Mouse (Mus musculus) MEL (cell line): ENCODE data around the gene 1700025G04Rik. TPM values are rescaled to one million over a fixed set of nuclear protein-coding genes. Genes with fewer than 3 reads are reported as not detected.

Experiments used
- DNase-seq: peaks from one replicate; pipeline ENCODE4 v3.0.0; 2011; ENCODE audit warnings: low read depth, low spot score
- H3K27ac ChIP-seq: 2 replicates; pipeline ENCODE4 v1.5.1; 2012; ENCODE audit warnings: low read depth, mild to moderate bottlenecking, control low read depth, low read length, moderate library complexity; ENCODE audit not compliant: control insufficient read depth
- H3K27me3 ChIP-seq, 2 experiments: fragments of 150-350 bp in 1 of 2; sonication (generic) in 1 of 2; 2 replicates each; pipeline ENCODE4 v1.6.1; 2012; ENCODE audit warnings: low read length in 2 of 2, mild to moderate bottlenecking in 2 of 2, improper control_type of control experiment in 1 of 2, moderate library complexity in 1 of 2; ENCODE audit not compliant: insufficient read depth in 2 of 2, control insufficient read depth in 1 of 2
- H3K36me3 ChIP-seq, 2 experiments: 2 replicates each; pipeline ENCODE4 v1.6.1; 2012 to 2014; ENCODE audit warnings: low read length in 2 of 2, improper control_type of control experiment in 1 of 2, inconsistent platforms in 1 of 2, mild to moderate bottlenecking in 1 of 2; ENCODE audit not compliant: insufficient read depth in 2 of 2, control insufficient read depth in 1 of 2
- H3K4me1 ChIP-seq, 2 experiments: fragments of 150-350 bp in 1 of 2; sonication (generic) in 1 of 2; 2 replicates each; pipeline ENCODE4 v1.6.1; 2012; ENCODE audit warnings: low read length in 2 of 2, improper control_type of control experiment in 1 of 2, mild to moderate bottlenecking in 1 of 2; ENCODE audit not compliant: insufficient read depth in 2 of 2, control insufficient read depth in 1 of 2
- H3K4me3 ChIP-seq, 2 experiments: fragments of 150-350 bp in 1 of 2; sonication (generic) in 1 of 2; 2 replicates each; pipeline ENCODE4 v1.5.1; 2012; ENCODE audit warnings: low read depth in 2 of 2, low read length in 2 of 2, mild to moderate bottlenecking in 2 of 2, moderate library complexity in 2 of 2, control low read depth in 1 of 2, improper control_type of control experiment in 1 of 2; ENCODE audit not compliant: control insufficient read depth in 1 of 2, insufficient read depth in 1 of 2
- H3K79me2 ChIP-seq: 2 replicates; pipeline ENCODE4 v1.6.1; 2012; ENCODE audit warnings: mild to moderate bottlenecking, low read length, moderate library complexity; ENCODE audit not compliant: control insufficient read depth, poor library complexity, insufficient read depth
- H3K9ac ChIP-seq: 2 replicates; pipeline ENCODE4 v1.6.1; 2012; ENCODE audit warnings: low read depth, mild to moderate bottlenecking, control low read depth, low read length, moderate library complexity; ENCODE audit not compliant: control insufficient read depth, poor library complexity, severe bottlenecking
- H3K9me3 ChIP-seq: fragments of 150-350 bp; sonication (generic); replicated peaks from 2 replicates; pipeline ENCODE4 v1.6.1; 2012; ENCODE audit warnings: mild to moderate bottlenecking, low read length, improper control_type of control experiment, moderate library complexity; ENCODE audit not compliant: insufficient read depth
- CHD1 ChIP-seq: IDR thresholded peaks from 2 replicates; pipeline ENCODE4 v1.6.1; 2012; ENCODE audit warnings: low read depth, mild to moderate bottlenecking, inconsistent platforms, low read length, improper control_type of control experiment
- CHD2 ChIP-seq: IDR thresholded peaks from 2 replicates; pipeline ENCODE4 v1.6.1; 2011; ENCODE audit warnings: low read length, improper control_type of control experiment
- CTCF ChIP-seq, 3 experiments: IDR thresholded peaks in 2 of 3; conservative IDR thresholded peaks in 1 of 3; 2 replicates each; pipeline ENCODE4 v1.5.1; 2011 to 2012; ENCODE audit warnings: low read length in 3 of 3, low read depth in 2 of 3, mild to moderate bottlenecking in 2 of 3, improper control_type of control experiment in 1 of 3, inconsistent platforms in 1 of 3, mixed read lengths in 1 of 3, moderate library complexity in 1 of 3; ENCODE audit not compliant: control insufficient read depth in 1 of 3, insufficient read depth in 1 of 3, poor library complexity in 1 of 3, severe bottlenecking in 1 of 3
- E2F4 ChIP-seq: IDR thresholded peaks from 2 replicates; pipeline ENCODE4 v1.6.1; 2011; ENCODE audit warnings: low read depth, low read length, improper control_type of control experiment, borderline replicate concordance
- ELF1 ChIP-seq: IDR thresholded peaks from 2 replicates; pipeline ENCODE4 v1.6.1; 2014; ENCODE audit warnings: low read depth, mild to moderate bottlenecking, inconsistent platforms, low read length, improper control_type of control experiment, moderate library complexity
- EP300 ChIP-seq, 2 experiments: IDR thresholded peaks; 2 replicates each; pipeline ENCODE4 v1.6.1; 2011; ENCODE audit warnings: improper control_type of control experiment in 2 of 2, low read length in 2 of 2, low read depth in 1 of 2, mild to moderate bottlenecking in 1 of 2
- ETS1 ChIP-seq: IDR thresholded peaks from 2 replicates; pipeline ENCODE4 v1.6.1; 2012; ENCODE audit warnings: low read depth, mild to moderate bottlenecking, inconsistent platforms, low read length, improper control_type of control experiment, moderate library complexity
- JUND ChIP-seq: IDR thresholded peaks from 2 replicates; pipeline ENCODE4 v1.6.1; 2011; ENCODE audit warnings: low read depth, mild to moderate bottlenecking, improper control_type of control experiment, low read length
- MAZ ChIP-seq: IDR thresholded peaks from 2 replicates; pipeline ENCODE4 v1.6.1; 2012; ENCODE audit warnings: low read depth, mild to moderate bottlenecking, inconsistent platforms, low read length, improper control_type of control experiment
- MEF2A ChIP-seq: IDR thresholded peaks from 2 replicates; pipeline ENCODE4 v1.6.1; 2014; ENCODE audit warnings: low read depth, mild to moderate bottlenecking, inconsistent platforms, low read length, improper control_type of control experiment; ENCODE audit not compliant: poor library complexity, insufficient replicate concordance, severe bottlenecking; ENCODE audit errors: extremely low read depth
- MXI1 ChIP-seq: IDR thresholded peaks from 2 replicates; pipeline ENCODE4 v1.6.1; 2011; ENCODE audit warnings: mild to moderate bottlenecking, low read depth, low read length, improper control_type of control experiment
- MYC ChIP-seq: IDR thresholded peaks from 2 replicates; pipeline ENCODE4 v1.6.1; 2011; ENCODE audit warnings: low read depth, mild to moderate bottlenecking, low read length, improper control_type of control experiment, moderate library complexity
- NELFE ChIP-seq: IDR thresholded peaks from 2 replicates; pipeline ENCODE4 v1.6.1; 2011; ENCODE audit warnings: low read depth, low read length, improper control_type of control experiment
- NRF1 ChIP-seq: IDR thresholded peaks from 2 replicates; pipeline ENCODE4 v1.6.1; 2014; ENCODE audit warnings: low read depth, mild to moderate bottlenecking, inconsistent platforms, low read length, improper control_type of control experiment, moderate library complexity; ENCODE audit not compliant: poor library complexity, insufficient read depth, severe bottlenecking
- POLR2A ChIP-seq, 2 experiments: IDR thresholded peaks; 2 replicates each; pipeline ENCODE4 v1.6.1; 2011 to 2012; ENCODE audit warnings: low read length in 2 of 2, mild to moderate bottlenecking in 2 of 2, control low read depth in 1 of 2, improper control_type of control experiment in 1 of 2, low read depth in 1 of 2, moderate library complexity in 1 of 2; ENCODE audit not compliant: control insufficient read depth in 1 of 2, insufficient read depth in 1 of 2, poor library complexity in 1 of 2
- POLR2AphosphoS5 ChIP-seq: IDR thresholded peaks from 2 replicates; pipeline ENCODE4 v1.6.1; 2012; ENCODE audit warnings: low read depth, borderline replicate concordance, mild to moderate bottlenecking, inconsistent platforms, low read length, moderate library complexity, mixed read lengths
- RAD21 ChIP-seq: IDR thresholded peaks from 2 replicates; pipeline ENCODE4 v1.6.1; 2011; ENCODE audit warnings: mild to moderate bottlenecking, low read depth, low read length, improper control_type of control experiment
- RCOR1 ChIP-seq: IDR thresholded peaks from 2 replicates; pipeline ENCODE4 v1.6.1; 2012; ENCODE audit warnings: low read depth, mild to moderate bottlenecking, inconsistent platforms, low read length, improper control_type of control experiment
- SIN3A ChIP-seq: IDR thresholded peaks from 2 replicates; pipeline ENCODE4 v1.6.1; 2012; ENCODE audit warnings: low read length, improper control_type of control experiment, inconsistent platforms
- TAL1 ChIP-seq: IDR thresholded peaks from 2 replicates; pipeline ENCODE4 v1.6.1; 2012; ENCODE audit warnings: mild to moderate bottlenecking, inconsistent platforms, low read length, moderate library complexity, mixed read lengths
- TBP ChIP-seq: IDR thresholded peaks from 2 replicates; pipeline ENCODE4 v1.8.0; 2011; ENCODE audit warnings: low read depth, low read length, improper control_type of control experiment
- TCF12 ChIP-seq: IDR thresholded peaks from 2 replicates; pipeline ENCODE4 v1.6.1; 2014; ENCODE audit warnings: low read depth, mild to moderate bottlenecking, inconsistent platforms, low read length, improper control_type of control experiment, moderate library complexity
- UBTF ChIP-seq: IDR thresholded peaks from 2 replicates; pipeline ENCODE4 v1.6.1; 2012; ENCODE audit warnings: low read depth, mild to moderate bottlenecking, inconsistent platforms, low read length, improper control_type of control experiment, moderate library complexity, borderline replicate concordance; ENCODE audit not compliant: insufficient read depth
- USF1 ChIP-seq: IDR thresholded peaks from 2 replicates; pipeline ENCODE4 v1.6.1; 2014; ENCODE audit warnings: low read depth, mild to moderate bottlenecking, inconsistent platforms, low read length, improper control_type of control experiment, moderate library complexity
- ZNF384 ChIP-seq: IDR thresholded peaks from 2 replicates; pipeline ENCODE4 v1.6.1; 2012; ENCODE audit warnings: low read depth, mild to moderate bottlenecking, inconsistent platforms, low read length, improper control_type of control experiment
- polyA plus RNA-seq, 2 experiments: library from polyadenylated mRNA; stranded (reverse) in 1 of 2; unstranded in 1 of 2; fragments of >175 nt in 1 of 2; fragments of >200 nt in 1 of 2; gene quantifications; 2 replicates each; pipeline versions ENCODE4 v1.2.1 to v1.2.4; 2012; ENCODE audit warnings: low replicate concordance in 2 of 2, low read depth in 1 of 2; ENCODE audit not compliant: insufficient read length in 2 of 2, insufficient read depth in 1 of 2, missing spikeins in 1 of 2
- total RNA-seq: library from RNA; depleted of rRNA; stranded (reverse); fragments of 300-350 nt; gene quantifications from 2 replicates; pipeline ENCODE4 v1.2.3, GENCODE M21; 2012

The 1700025G04Rik gene
- total and polyA plus RNA-seq, 3 experiments = 0.04 to 0.91 TPM; not detected in 1

DNA sequence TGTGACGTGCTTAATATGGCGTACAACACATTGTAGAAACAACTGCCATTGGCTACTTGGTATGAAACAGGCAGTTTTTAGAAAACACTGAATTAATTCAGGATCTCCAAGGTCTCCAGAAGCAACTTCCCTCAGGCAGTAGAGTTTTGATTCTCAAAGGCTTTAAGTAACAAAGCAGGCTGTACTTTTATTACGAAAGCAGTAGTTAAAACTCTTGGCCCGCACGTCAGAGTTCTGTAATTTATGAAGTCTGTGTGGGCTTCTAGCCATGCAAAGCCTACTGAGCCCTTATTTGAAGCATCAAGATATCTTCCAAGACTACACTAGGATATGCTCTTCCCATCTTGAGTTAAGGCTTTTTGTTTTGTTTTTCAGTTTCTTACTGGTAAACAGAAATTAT is 89.5 kb downstream of the 1700025G04Rik start:
- no peak overlapping the region for H3K9ac ChIP-seq
- H3K4me3 ChIP-seq = no peak overlapping the region
- no peaks in the 10 kb centered on the region for H3K27me3 ChIP-seq
- peaks cover 0 to 5% of the 10 kb centered on the region in 2 experiments; a peak in 1 of 4 replicates for H3K4me1 ChIP-seq
- H3K36me3 ChIP-seq = peaks cover 0 to 4% of the 10 kb centered on the region in 2 experiments; a peak in 2 of 4 replicates
- H3K79me2 ChIP-seq = no peaks in the 10 kb centered on the region
- no peak for TF ChIP-seq CHD2
- TF ChIP-seq TAL1 = no peak
- TF ChIP-seq MAZ = no peak
- TF ChIP-seq MYC = no peak
- TF ChIP-seq NELFE = no peak
- no peak for TF ChIP-seq ZNF384
- TF ChIP-seq SIN3A = no peak
- TF ChIP-seq UBTF = no peak
- H3K27ac ChIP-seq = no peak overlapping the region
- no peak for DNase-seq
- no peaks in the 10 kb centered on the region for H3K9me3 ChIP-seq

DNA sequence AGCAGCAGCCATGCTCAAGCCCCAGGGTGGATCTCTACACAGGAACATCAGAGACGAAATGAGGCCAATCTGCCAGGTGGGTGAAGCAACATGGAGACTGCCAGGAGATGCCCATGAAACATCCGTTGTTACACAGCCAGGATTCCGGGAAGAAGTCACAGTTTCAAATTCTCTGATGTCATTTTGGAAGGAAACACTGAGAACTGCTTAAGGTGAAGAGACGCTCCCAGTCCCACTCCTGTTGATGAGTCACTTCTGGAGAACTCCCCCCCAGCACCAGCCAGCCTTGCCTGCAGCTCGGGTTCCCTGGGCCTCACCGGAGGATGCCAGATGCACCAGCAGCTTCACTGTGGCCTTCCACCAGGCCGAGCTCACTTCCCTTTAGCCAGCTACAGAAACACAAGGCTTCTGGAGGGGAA is 90.5 kb downstream of the 1700025G04Rik start:
- H3K79me2 ChIP-seq = no peaks in the 10 kb centered on the region
- H3K27me3 ChIP-seq = no peaks in the 10 kb centered on the region
- no peaks in the 10 kb centered on the region for H3K9me3 ChIP-seq
- DNase-seq = no peak
- H3K27ac ChIP-seq = no peak overlapping the region
- peaks cover 0 to 5% of the 10 kb centered on the region in 2 experiments; a peak in 1 of 4 replicates for H3K4me1 ChIP-seq
- H3K4me3 ChIP-seq = no peak overlapping the region
- peaks cover 0 to 4% of the 10 kb centered on the region in 2 experiments; a peak in 2 of 4 replicates for H3K36me3 ChIP-seq
- no peak for TF ChIP-seq MXI1
- no peak for TF ChIP-seq NRF1
- no peak for TF ChIP-seq POLR2A (IDR thresholded peaks at IDR 0.05; ENCODE audit: control insufficient read depth in 1 of 2, insufficient read depth in 1 of 2, low read depth in 1 of 2, low read length in 2 of 2, poor library complexity in 1 of 2)
- TF ChIP-seq RAD21 = no peak
- no peak for TF ChIP-seq MEF2A
- no peak for TF ChIP-seq JUND
- no peak for TF ChIP-seq TBP
- TF ChIP-seq NELFE = no peak
- TF ChIP-seq, all 39 proteins: peak for 0
- no peak overlapping the region for H3K9ac ChIP-seq

GRCm38 (mm10) chr1:151998721-151999206 is 91.2 kb downstream of the 1700025G04Rik start:
- H3K79me2 ChIP-seq = no peaks in the 10 kb centered on the region
- H3K9me3 ChIP-seq = no peaks in the 10 kb centered on the region
- no peak for DNase-seq
- no peak overlapping the region for H3K4me3 ChIP-seq
- H3K4me1 ChIP-seq = peaks cover 0 to 5% of the 10 kb centered on the region in 2 experiments; a peak in 1 of 4 replicates
- H3K36me3 ChIP-seq = peaks cover 0 to 4% of the 10 kb centered on the region in 2 experiments; a peak in 2 of 4 replicates
- H3K27me3 ChIP-seq = no peaks in the 10 kb centered on the region
- H3K27ac ChIP-seq = no peak overlapping the region
- H3K9ac ChIP-seq = no peak overlapping the region
- no peak for TF ChIP-seq POLR2AphosphoS5
- TF ChIP-seq SIN3A = no peak
- TF ChIP-seq E2F4 = no peak
- TF ChIP-seq CHD1 = no peak
- no peak for TF ChIP-seq EP300 (IDR thresholded peaks at IDR 0.05; ENCODE audit: low read depth in 1 of 2, low read length in 2 of 2)
- TF ChIP-seq CHD2 = no peak
- no peak for TF ChIP-seq MEF2A
- TF ChIP-seq TAL1 = no peak
- TF ChIP-seq TCF12 = no peak
- TF ChIP-seq ETS1 = no peak
- no peak for TF ChIP-seq MXI1
- no peak for TF ChIP-seq NELFE
- TF ChIP-seq CTCF (IDR thresholded peaks at IDR 0.05 in 2 of 3, conservative IDR thresholded peaks at IDR 0.05 in 1 of 3; ENCODE audit: control insufficient read depth in 1 of 3, insufficient read depth in 1 of 3, low read depth in 2 of 3, low read length in 3 of 3, poor library complexity in 1 of 3, severe bottlenecking in 1 of 3) = no peak
- TF ChIP-seq UBTF = no peak
- no peak for TF ChIP-seq USF1
- TF ChIP-seq ELF1 = no peak
- no peak for TF ChIP-seq RCOR1
